Mouse (Mus musculus) ovary, postnatal 14 days (tissue): ENCODE data around the gene Gm33815.
"Not testable (repeated sequence)": the region's sequence is repeated elsewhere in the genome, so short reads cannot be mapped to it uniquely, and the experiment has no call there.

ENCODE experiments used
- DNase-seq: peaks from one replicate; pipeline ENCODE4 v3.0.0; 2022; ENCODE audit warnings: low spot score

The Gm33815 gene

GRCm38 (mm10) chrY:69320832-69321231 is at the start of gene Gm33815:
Gm33815 (plus strand) TSS chrY:69321132.
- DNase-seq: not testable (repeated sequence)
